In the genomic region with DNA sequence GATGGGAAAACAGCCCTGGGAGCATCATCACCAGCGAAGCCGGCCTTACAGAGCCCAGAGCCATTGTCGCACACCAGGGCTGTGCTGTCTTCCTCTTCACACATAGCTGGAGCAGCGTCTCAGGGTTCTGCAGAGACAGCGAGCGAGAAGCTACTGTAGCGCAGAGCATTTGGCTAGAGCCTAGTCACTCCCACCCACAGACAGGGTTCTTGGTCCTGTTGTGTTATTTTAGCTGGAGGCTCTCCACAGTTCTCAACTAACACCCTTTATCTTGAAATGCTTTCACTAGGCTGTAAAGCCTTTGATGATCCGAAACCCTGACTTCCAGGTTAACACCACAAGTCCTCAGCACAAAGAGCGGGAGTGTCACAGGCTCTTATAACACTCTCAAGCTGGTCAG, we compare ENCODE assay signal across 17 mouse cellular contexts. TPM values are rescaled to one million over a fixed set of nuclear protein-coding genes. Genes with fewer than 3 reads are reported as not detected.
DNase-seq lines count a peak whose midpoint lies in the region; ATAC-seq and TF ChIP-seq lines count a peak whose summit lies in the region.
"Had no signal": no experiment of that assay in that cellular context is flagged by ENCODE, and none has a peak within 500 bp of the region (broad histone marks: within the 10 kb centered on the region; RNA-seq: fewer than 3 reads in every experiment).

No protein-coding gene starts in this region.

- TF ChIP-seq CTCF in lung, embryonic 14.5 days (IDR thresholded peaks at IDR 0.05; ENCODE audit: low read depth) = no peak
- no peak for TF ChIP-seq CTCF in small intestine, adult 2 months (IDR thresholded peaks at IDR 0.05; ENCODE audit: extremely low read depth, insufficient read length, insufficient replicate concordance, low read depth, low read length)

- ATAC-seq in heart, embryonic 11.5 days (replicated peaks; ENCODE audit: insufficient number of reproducible peaks, low FRiP score, low TSS enrichment) = peak; percentile 46
- no peak for ATAC-seq in lung, embryonic 14.5 days (ENCODE audit: insufficient read depth)
- 0 out of 2 replicates have a peak, but pooled peaks have one; percentile 14 for ATAC-seq in heart, embryonic 16.5 days (replicated peaks; ENCODE audit: extremely low read depth, insufficient read depth, low FRiP score)
- ATAC-seq: CD4-positive, CD25-positive, alpha-beta regulatory T cell, adult 4 months; liver, embryonic 12.5 days had no signal

- H3K9me3 ChIP-seq in heart, embryonic 11.5 days (replicated peaks; ENCODE audit: control insufficient read depth, low read length) = no peaks in the 10 kb centered on the region
- H3K9me3 ChIP-seq in lung, embryonic 14.5 days (ENCODE audit: low read depth, low read length) = no peaks in the 10 kb centered on the region
- no peaks in the 10 kb centered on the region for H3K9me3 ChIP-seq in heart, embryonic 16.5 days (replicated peaks; ENCODE audit: control insufficient read depth, low read length)
- H3K9me3 ChIP-seq: forebrain, embryonic 12.5 days; hindbrain, embryonic 12.5 days; liver, embryonic 12.5 days; neural tube, embryonic 13.5 days had no signal

- no peak for TF ChIP-seq POLR2A in small intestine, adult 2 months (IDR thresholded peaks at IDR 0.05; ENCODE audit: low read depth, low read length)

- no peak overlapping the region for H3K27ac ChIP-seq in heart, embryonic 11.5 days (ENCODE audit: low read depth, low read length)
- H3K27ac ChIP-seq in lung, embryonic 14.5 days (ENCODE audit: low read depth) = no peak overlapping the region
- H3K27ac ChIP-seq in heart, embryonic 16.5 days (ENCODE audit: low read length) = no peak overlapping the region
- H3K27ac ChIP-seq in small intestine, adult 2 months (ENCODE audit: insufficient read depth, low read depth, low read length) = no peak overlapping the region
- H3K27ac ChIP-seq: forebrain, embryonic 12.5 days; hindbrain, embryonic 12.5 days; liver, embryonic 12.5 days; neural tube, embryonic 13.5 days had no signal

- no peak overlapping the region for H3K9ac ChIP-seq in heart, embryonic 11.5 days (ENCODE audit: low read depth, low read length)
- H3K9ac ChIP-seq in lung, embryonic 14.5 days = no peak overlapping the region
- H3K9ac ChIP-seq in heart, embryonic 16.5 days (ENCODE audit: low read length) = peak overlapping the region; percentile 43
- H3K9ac ChIP-seq: forebrain, embryonic 12.5 days; hindbrain, embryonic 12.5 days; liver, embryonic 12.5 days; neural tube, embryonic 13.5 days had no signal

- no peaks in the 10 kb centered on the region for H3K36me3 ChIP-seq in heart, embryonic 11.5 days (ENCODE audit: control insufficient read depth, insufficient read depth, low read length)
- H3K36me3 ChIP-seq in lung, embryonic 14.5 days (ENCODE audit: insufficient read depth) = peaks cover 16% of the 10 kb centered on the region; the same call in 1 of the 2 replicates
- 0 out of 2 replicates have a peak, but pooled peaks cover 3% of the 10 kb centered on the region for H3K36me3 ChIP-seq in heart, embryonic 16.5 days (ENCODE audit: control insufficient read depth, insufficient read depth)
- peaks cover 3% of the 10 kb centered on the region; the same call in 1 of the 2 replicates for H3K36me3 ChIP-seq in small intestine, adult 2 months (ENCODE audit: control insufficient read depth, insufficient read depth, low read length)
- H3K36me3 ChIP-seq: forebrain, embryonic 12.5 days; hindbrain, embryonic 12.5 days; liver, embryonic 12.5 days; neural tube, embryonic 13.5 days had no signal

- no peaks in the 10 kb centered on the region; the same call in 1 of the 2 replicates for H3K27me3 ChIP-seq in heart, embryonic 11.5 days (ENCODE audit: control insufficient read depth, insufficient read depth, low read length)
- no peaks in the 10 kb centered on the region for H3K27me3 ChIP-seq in lung, embryonic 14.5 days (ENCODE audit: insufficient read depth, low read length)
- 0 out of 2 replicates have a peak, but pooled peaks cover 2% of the 10 kb centered on the region for H3K27me3 ChIP-seq in heart, embryonic 16.5 days (ENCODE audit: control insufficient read depth, insufficient read depth, low read length)
- no peaks in the 10 kb centered on the region for H3K27me3 ChIP-seq in small intestine, adult 2 months (ENCODE audit: control insufficient read depth, insufficient read depth, low read length)
- H3K27me3 ChIP-seq: forebrain, embryonic 12.5 days; hindbrain, embryonic 12.5 days; liver, embryonic 12.5 days; neural tube, embryonic 13.5 days had no signal

- H3K4me2 ChIP-seq in heart, embryonic 11.5 days = peak overlapping the region; percentile 61
- peak overlapping the region; percentile 54; the same call in 1 of the 2 replicates for H3K4me2 ChIP-seq in lung, embryonic 14.5 days
- peak overlapping the region; percentile 64 for H3K4me2 ChIP-seq in heart, embryonic 16.5 days (ENCODE audit: low read depth, low read length)
- H3K4me2 ChIP-seq: forebrain, embryonic 12.5 days; hindbrain, embryonic 12.5 days; liver, embryonic 12.5 days; neural tube, embryonic 13.5 days had no signal

- DNase-seq in heart, adult 9 months (ENCODE audit: low spot score in 2 of 2) = no peak
- no peak for DNase-seq in lung, embryonic 14.5 days
- DNase-seq in lung, postnatal 36 days = no peak
- no peak for DNase-seq in ovary, postnatal 36 days (ENCODE audit: low spot score)
- DNase-seq in urinary bladder, postnatal 36 days (ENCODE audit: low spot score in 2 of 2) = no peak
- DNase-seq: adrenal gland, postnatal 25 days; cerebellum, postnatal 10 days; kidney, postnatal 4 days; left cerebral cortex, postnatal 4 days had no signal

- 0 out of 2 replicates have a peak overlapping the region, but pooled peaks have one; percentile 49 for H3K4me3 ChIP-seq in heart, embryonic 11.5 days (ENCODE audit: low read depth, low read length)
- peak overlapping the region; percentile 44; the same call in 1 of the 2 replicates for H3K4me3 ChIP-seq in lung, embryonic 14.5 days (ENCODE audit: low read depth, low read length)
- H3K4me3 ChIP-seq in heart, embryonic 16.5 days (ENCODE audit: low read length) = peak overlapping the region; percentile 30
- peak overlapping the region; percentile 51 for H3K4me3 ChIP-seq in small intestine, adult 2 months (ENCODE audit: low read depth, low read length)
- H3K4me3 ChIP-seq: forebrain, embryonic 12.5 days; hindbrain, embryonic 12.5 days; liver, embryonic 12.5 days; neural tube, embryonic 13.5 days had no signal

- no peaks in the 10 kb centered on the region; the same call in 1 of the 2 replicates for H3K4me1 ChIP-seq in heart, embryonic 11.5 days (ENCODE audit: control insufficient read depth, insufficient read depth, low read length)
- peaks cover 5% of the 10 kb centered on the region; the same call in 1 of the 2 replicates for H3K4me1 ChIP-seq in lung, embryonic 14.5 days (ENCODE audit: insufficient read depth)
- peaks cover 12% of the 10 kb centered on the region for H3K4me1 ChIP-seq in heart, embryonic 16.5 days (ENCODE audit: control insufficient read depth, insufficient read depth, low read length)
- H3K4me1 ChIP-seq in small intestine, adult 2 months (ENCODE audit: control insufficient read depth, insufficient read depth, insufficient read length, low read length) = no peaks in the 10 kb centered on the region
- H3K4me1 ChIP-seq: forebrain, embryonic 12.5 days; hindbrain, embryonic 12.5 days; neural tube, embryonic 13.5 days had no signal

- WGBS in heart, embryonic 11.5 days (ENCODE audit: insufficient replicate concordance) = 22% methylated on average over 9 of the region's 9 CpGs
- WGBS in lung, embryonic 14.5 days = 47% methylated on average over 9 of the region's 9 CpGs
- 34% methylated on average over 9 of the region's 9 CpGs for WGBS in heart, embryonic 16.5 days
- WGBS in small intestine, adult 2 months = 77% methylated on average over 9 of the region's 9 CpGs

RNA-seq across cellular contexts. Expression of gene Acta2, which starts 2.9 kb away (rescaled TPM):
- 1,416 and 1,586 TPM in 2 replicates for polyA plus RNA-seq in heart, embryonic 11.5 days (2014; fragmentation: Nextera tagmentation; extraction: Ambion mirVana)
- 854 and 863 TPM in 2 replicates for polyA plus RNA-seq in lung, embryonic 14.5 days (2014; fragmentation: Nextera tagmentation; extraction: Ambion mirVana)
- polyA plus RNA-seq in heart, embryonic 16.5 days (2015; fragmentation: Nextera tagmentation; extraction: Ambion mirVana) = 1,155 and 1,297 TPM in 2 replicates
- 432 and 487 TPM in 2 replicates for polyA plus RNA-seq in small intestine, adult 2 months (2012; rRNA removed)

RNA-seq across cellular contexts. Expression of gene Fas, which starts 38.0 kb away (rescaled TPM):
- polyA plus RNA-seq in heart, embryonic 11.5 days (2014; fragmentation: Nextera tagmentation; extraction: Ambion mirVana) = 1.6 and 2.1 TPM in 2 replicates
- polyA plus RNA-seq in lung, embryonic 14.5 days (2014; fragmentation: Nextera tagmentation; extraction: Ambion mirVana) = 5.7 and 6.3 TPM in 2 replicates
- 5.8 and 6.6 TPM in 2 replicates for polyA plus RNA-seq in heart, embryonic 16.5 days (2015; fragmentation: Nextera tagmentation; extraction: Ambion mirVana)
- polyA plus RNA-seq in small intestine, adult 2 months (2012; rRNA removed) = 1.1 and 2.3 TPM in 2 replicates
